Comparison of ENCODE assay signal across 8 mouse cellular contexts in genomic region chr7:24735970-24736670, GRCm38 (mm10). TPM values are rescaled to one million over a fixed set of nuclear protein-coding genes. Genes with fewer than 3 reads are reported as not detected.
DNase-seq lines count a peak whose midpoint lies in the region; ATAC-seq and TF ChIP-seq lines count a peak whose summit lies in the region.

No protein-coding gene starts in this region.

- whole genome bisulfite sequencing in forebrain, postnatal 0 days, result 10% methylated on average over 17 of the region's 17 CpGs
- 14% methylated on average over 17 of the region's 17 CpGs for WGBS in midbrain, embryonic 13.5 days

- no peaks in the 10 kb centered on the region for H3K9me3 ChIP-seq in forebrain, postnatal 0 days (ENCODE audit: low read length)
- no peaks in the 10 kb centered on the region for H3K9me3 ChIP-seq in midbrain, embryonic 13.5 days

- H3K9ac ChIP-seq in forebrain, postnatal 0 days, result no peak overlapping the region
- peak overlapping the region; percentile 23; the same call in 1 of the 2 replicates for H3K9ac ChIP-seq in midbrain, embryonic 13.5 days (replicated peaks)

- H3K27ac ChIP-seq in forebrain, postnatal 0 days (ENCODE audit: low read depth, low read length), result no peak overlapping the region
- H3K27ac ChIP-seq in midbrain, embryonic 13.5 days, result no peak overlapping the region

- H3K4me2 ChIP-seq in forebrain, postnatal 0 days (ENCODE audit: low read depth), result peak overlapping the region; percentile 29
- peak overlapping the region; percentile 46 for H3K4me2 ChIP-seq in midbrain, embryonic 13.5 days (replicated peaks)

- ATAC-seq in forebrain, postnatal 0 days, result peak; percentile 71
- peak; percentile 68; the same call in 1 of the 2 replicates for ATAC-seq in midbrain, embryonic 13.5 days
- no peak for ATAC-seq in frontal cortex, adult (ENCODE audit: low TSS enrichment)

- no peak for TF ChIP-seq CTCF in forebrain, postnatal 0 days (IDR thresholded peaks at IDR 0.05; ENCODE audit: low read depth)

- H3K4me3 ChIP-seq in forebrain, postnatal 0 days (ENCODE audit: low read depth, low read length), result peak overlapping the region; percentile 18
- peak overlapping the region; percentile 18 for H3K4me3 ChIP-seq in midbrain, embryonic 13.5 days (replicated peaks)

- H3K27me3 ChIP-seq in forebrain, postnatal 0 days (ENCODE audit: insufficient read depth, low read length), result no peaks in the 10 kb centered on the region
- no peaks in the 10 kb centered on the region for H3K27me3 ChIP-seq in midbrain, embryonic 13.5 days

- peak; percentile 41 for DNase-seq in adrenal gland, adult 2 months
- DNase-seq in adrenal gland, postnatal 4 days (ENCODE audit: low spot score in 2 of 2), result no peak
- peak; percentile 16 for DNase-seq in ZHBTc4 (ENCODE audit: low read depth, low spot score)
- no peak for DNase-seq in forebrain, postnatal 0 days
- DNase-seq in kidney, postnatal 4 days, result peak; percentile 66 to 79
- no peak for DNase-seq in MN1 (ENCODE audit: low spot score)

- H3K4me1 ChIP-seq in forebrain, postnatal 0 days (ENCODE audit: insufficient read depth), result no peaks in the 10 kb centered on the region
- peaks cover 8% of the 10 kb centered on the region for H3K4me1 ChIP-seq in midbrain, embryonic 13.5 days (replicated peaks)

- H3K36me3 ChIP-seq in forebrain, postnatal 0 days (ENCODE audit: insufficient read depth), result no peaks in the 10 kb centered on the region
- no peaks in the 10 kb centered on the region for H3K36me3 ChIP-seq in midbrain, embryonic 13.5 days

RNA-seq across cellular contexts. Expression of gene Gm4763, which starts 9.4 kb away (rescaled TPM):
- not detected for total RNA-seq in adrenal gland, adult 2 months (2021)
- polyA plus RNA-seq in adrenal gland, adult 2 months (2012; rRNA removed), result not detected in 2 replicates
- total RNA-seq in adrenal gland, postnatal 4 days (2021), result not detected
- total RNA-seq in forebrain, postnatal 0 days (2014; rRNA removed), result not detected in 2 replicates
- not detected in 2 replicates for polyA plus RNA-seq in forebrain, postnatal 0 days (2015; fragmentation: Nextera tagmentation; extraction: Ambion mirVana)
- polyA plus RNA-seq in midbrain, embryonic 13.5 days (2015; fragmentation: Nextera tagmentation; extraction: Ambion mirVana), result not detected in 2 replicates

RNA-seq across cellular contexts. Expression of gene Cd177, which starts 24.0 kb away (rescaled TPM):
- total RNA-seq in adrenal gland, adult 2 months (2021), result under 1 TPM in 1 of 2 experiments, not detected in 1; 0.17 TPM
- not detected in 2 replicates for polyA plus RNA-seq in adrenal gland, adult 2 months (2012; rRNA removed)
- total RNA-seq in adrenal gland, postnatal 4 days (2021), result 1 to 10 TPM; 1.5 to 3.9 TPM
- total RNA-seq in forebrain, postnatal 0 days (2014; rRNA removed), result 0.48 TPM in 1 of 2 replicates, not detected in the other
- polyA plus RNA-seq in forebrain, postnatal 0 days (2015; fragmentation: Nextera tagmentation; extraction: Ambion mirVana), result 0.27 and 0.28 TPM in 2 replicates
- polyA plus RNA-seq in midbrain, embryonic 13.5 days (2015; fragmentation: Nextera tagmentation; extraction: Ambion mirVana), result 0.26 and 0.34 TPM in 2 replicates

RNA-seq across cellular contexts. Expression of gene BC049730, which starts 27.1 kb away (rescaled TPM):
- total RNA-seq in adrenal gland, adult 2 months (2021), result not detected
- not detected in 2 replicates for polyA plus RNA-seq in adrenal gland, adult 2 months (2012; rRNA removed)
- not detected for total RNA-seq in adrenal gland, postnatal 4 days (2021)
- not detected in 2 replicates for total RNA-seq in forebrain, postnatal 0 days (2014; rRNA removed)
- polyA plus RNA-seq in forebrain, postnatal 0 days (2015; fragmentation: Nextera tagmentation; extraction: Ambion mirVana), result not detected in 2 replicates
- not detected in 2 replicates for polyA plus RNA-seq in midbrain, embryonic 13.5 days (2015; fragmentation: Nextera tagmentation; extraction: Ambion mirVana)

RNA-seq across cellular contexts. Expression of gene Ceacam10, which starts 40.9 kb away (rescaled TPM):
- total RNA-seq in adrenal gland, adult 2 months (2021), result not detected
- polyA plus RNA-seq in adrenal gland, adult 2 months (2012; rRNA removed), result not detected in 2 replicates
- under 1 TPM; 0.48 to 0.51 TPM for total RNA-seq in adrenal gland, postnatal 4 days (2021)
- total RNA-seq in forebrain, postnatal 0 days (2014; rRNA removed), result 0.57 TPM in 1 of 2 replicates, not detected in the other
- polyA plus RNA-seq in forebrain, postnatal 0 days (2015; fragmentation: Nextera tagmentation; extraction: Ambion mirVana), result 0.14 TPM in 1 of 2 replicates, not detected in the other
- polyA plus RNA-seq in midbrain, embryonic 13.5 days (2015; fragmentation: Nextera tagmentation; extraction: Ambion mirVana), result not detected in 2 replicates

RNA-seq across cellular contexts. Expression of gene Tex101, which starts 59.6 kb away (rescaled TPM):
- total RNA-seq in adrenal gland, adult 2 months (2021), result not detected
- not detected in 2 replicates for polyA plus RNA-seq in adrenal gland, adult 2 months (2012; rRNA removed)
- total RNA-seq in adrenal gland, postnatal 4 days (2021), result not detected
- total RNA-seq in forebrain, postnatal 0 days (2014; rRNA removed), result not detected in 2 replicates
- polyA plus RNA-seq in forebrain, postnatal 0 days (2015; fragmentation: Nextera tagmentation; extraction: Ambion mirVana), result not detected in 2 replicates
- polyA plus RNA-seq in midbrain, embryonic 13.5 days (2015; fragmentation: Nextera tagmentation; extraction: Ambion mirVana), result 0.15 TPM in 1 of 2 replicates, not detected in the other

Comparison
In these comparisons a context has a peak if more than half of its experiments do, and no peak if none do; other contexts are left out.
1. DNase-seq: peak in adrenal gland, adult 2 months (single experiment), ZHBTc4 (single experiment) and kidney, postnatal 4 days (2 of 2); none in adrenal gland, postnatal 4 days (0 of 2), forebrain, postnatal 0 days (single experiment) and MN1 (single experiment).